Mouse (Mus musculus) heart, embryonic 12.5 days (tissue): ENCODE data around the gene Gpha2. TPM values are rescaled to one million over a fixed set of nuclear protein-coding genes. Genes with fewer than 3 reads are reported as not detected.
A peak's percentile ranks its signal among the peaks of the same experiment; 100 is the strongest.

Source experiments
- ATAC-seq: fragments of 200-750 bp; cut with Nextera tagmentation; 2 replicates; pipeline ENCODE4 v1.8.0; 2017; ENCODE audit warnings: moderate TSS enrichment, moderate library complexity; ENCODE audit not compliant: insufficient number of reproducible peaks, low FRiP score
- H3K27ac ChIP-seq: fragments of 300-500 bp; sonication (generic); 2 replicates; pipeline ENCODE4 v1.5.1; 2016; ENCODE audit warnings: mild to moderate bottlenecking, moderate library complexity; ENCODE audit not compliant: poor library complexity, severe bottlenecking
- H3K27me3 ChIP-seq: fragments of 300-500 bp; sonication (generic); replicated peaks from 2 replicates; pipeline ENCODE4 v1.6.1; 2016; ENCODE audit warnings: mild to moderate bottlenecking, moderate library complexity
- H3K36me3 ChIP-seq: fragments of 300-500 bp; sonication (generic); 2 replicates; pipeline ENCODE4 v1.6.1; 2016; ENCODE audit warnings: mild to moderate bottlenecking, moderate library complexity
- H3K4me1 ChIP-seq: fragments of 300-500 bp; sonication (generic); replicated peaks from 2 replicates; pipeline ENCODE4 v1.6.1; 2016; ENCODE audit warnings: mild to moderate bottlenecking
- H3K4me2 ChIP-seq: fragments of 300-500 bp; sonication (generic); 2 replicates; pipeline ENCODE4 v1.6.1; 2016; ENCODE audit warnings: mild to moderate bottlenecking, moderate library complexity
- H3K4me3 ChIP-seq: fragments of 300-500 bp; sonication (generic); 2 replicates; pipeline ENCODE4 v1.5.1; 2016; ENCODE audit warnings: mild to moderate bottlenecking
- H3K9ac ChIP-seq: fragments of 300-500 bp; sonication (generic); 2 replicates; pipeline ENCODE4 v1.6.1; 2016; ENCODE audit warnings: mild to moderate bottlenecking, moderate library complexity
- H3K9me3 ChIP-seq: fragments of 300-500 bp; sonication (generic); replicated peaks from 2 replicates; pipeline ENCODE4 v1.6.1; 2016; ENCODE audit warnings: mild to moderate bottlenecking, moderate library complexity
- WGBS: fragments of 180-500 bp; shearing (Covaris S2); methylation state at CpG from one replicate; pipeline ENCODE4 v1.1.7; 2016; 5-methylcytosine and 5-hydroxymethylcytosine counted together
- polyA plus RNA-seq: library from polyadenylated mRNA; unstranded; fragments of >200 nt; fragmentation: Nextera tagmentation; extraction: Ambion mirVana; gene quantifications from 2 replicates; pipeline ENCODE4 v1.2.1, GENCODE M21; 2016

The Gpha2 gene
- polyA plus RNA-seq = 0.57 TPM in 1 of 2 replicates, not detected in the other

DNA sequence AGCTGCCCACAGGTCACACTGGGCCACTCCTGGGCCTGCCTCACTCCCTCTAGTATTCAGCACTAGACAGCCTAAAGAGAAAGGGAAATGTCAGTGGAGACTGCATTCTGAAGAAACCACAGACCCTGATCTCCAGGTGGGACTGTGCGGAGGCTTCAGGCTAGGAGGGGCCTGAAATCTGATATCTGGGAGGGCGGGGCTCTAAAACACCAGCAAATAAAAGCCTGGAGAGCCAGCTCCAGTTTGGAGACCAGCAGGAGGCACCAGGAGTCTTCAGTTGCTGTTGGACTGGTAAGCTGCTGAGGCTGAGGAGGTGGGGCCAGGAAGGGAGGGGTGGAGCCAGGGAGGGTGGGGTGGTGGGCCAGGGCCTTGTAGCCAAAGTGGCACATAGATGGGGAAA, at the start of gene Gpha2:
Gene Gpha2, plus strand, starts transcription at position 246 of the 400 bp plus-strand sequence.
- no peak; the same call in 1 of the 2 replicates for ATAC-seq
- Histone ChIP-seq H3K9me3 (no peaks in the 10 kb centered on the region), H3K4me3 (no peak within 1 kb of the TSS), H3K4me2 (no peak within 1 kb of the TSS), H3K36me3 (peaks cover 46% of the 10 kb centered on the region), H3K4me1 (no peaks in the 10 kb centered on the region), H3K27ac (no peak within 1 kb of the TSS), H3K27me3 (no peaks in the 10 kb centered on the region), H3K9ac (no peak within 1 kb of the TSS)
- 27% methylated on average over 2 of the region's 2 CpGs for WGBS

DNA sequence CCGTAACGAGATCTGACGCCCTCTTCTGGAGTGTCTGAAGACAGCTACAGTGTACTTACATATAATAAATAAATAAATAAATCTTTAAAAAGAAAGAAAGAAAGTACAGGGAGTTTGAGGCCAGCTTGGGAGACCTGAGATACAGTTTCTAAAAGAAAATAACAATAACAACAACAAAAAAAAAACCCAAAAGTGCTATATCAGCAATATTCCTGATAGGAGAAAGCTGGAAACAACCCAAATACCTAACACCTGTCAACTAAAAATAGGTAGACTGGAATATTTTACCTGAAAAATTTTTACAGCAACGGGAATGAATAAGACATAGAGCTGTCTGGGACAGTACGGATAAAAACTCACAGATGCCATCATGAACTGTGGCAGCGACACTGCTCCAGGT, 47.4 kb upstream of the Gpha2 start:
- peaks cover 3% of the 10 kb centered on the region; the same call in 1 of the 2 replicates for H3K27me3 ChIP-seq
- 78% methylated on average over 6 of the region's 6 CpGs for WGBS
- H3K4me1 ChIP-seq = no peaks in the 10 kb centered on the region
- H3K4me3 ChIP-seq = no peak overlapping the region
- H3K4me2 ChIP-seq = no peak overlapping the region
- H3K36me3 ChIP-seq = no peaks in the 10 kb centered on the region
- H3K9ac ChIP-seq = no peak overlapping the region
- no peak overlapping the region for H3K27ac ChIP-seq
- ATAC-seq = no peak
- H3K9me3 ChIP-seq = no peaks in the 10 kb centered on the region

DNA sequence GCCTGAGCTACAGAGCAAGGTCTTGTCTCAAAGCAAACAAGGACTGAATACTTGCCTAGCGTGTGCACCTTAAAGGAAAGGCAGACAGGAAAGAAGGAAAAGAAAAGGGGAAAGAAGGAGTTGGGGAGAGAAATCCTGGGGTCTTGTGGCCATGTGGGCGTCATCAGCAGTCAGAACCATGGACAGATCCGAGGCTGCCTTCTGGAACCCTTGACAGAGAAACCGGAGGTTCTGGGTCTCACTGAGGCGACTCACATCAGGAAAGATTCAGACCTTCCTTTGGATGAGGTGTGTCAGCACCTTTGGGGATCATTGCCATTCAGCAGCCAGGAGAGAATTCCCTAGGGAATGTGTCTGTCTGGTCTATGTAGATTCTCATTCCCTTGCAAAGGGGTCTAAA, 44.6 kb upstream of the Gpha2 start:
- no peak for ATAC-seq
- H3K4me2 ChIP-seq = no peak overlapping the region
- no peaks in the 10 kb centered on the region for H3K9me3 ChIP-seq
- no peak overlapping the region for H3K9ac ChIP-seq
- H3K4me1 ChIP-seq = no peaks in the 10 kb centered on the region
- peaks cover 5% of the 10 kb centered on the region; the same call in 1 of the 2 replicates for H3K27me3 ChIP-seq
- no peak overlapping the region for H3K4me3 ChIP-seq
- WGBS = 11% methylated on average over 5 of the region's 5 CpGs
- H3K36me3 ChIP-seq = no peaks in the 10 kb centered on the region
- H3K27ac ChIP-seq = no peak overlapping the region

DNA sequence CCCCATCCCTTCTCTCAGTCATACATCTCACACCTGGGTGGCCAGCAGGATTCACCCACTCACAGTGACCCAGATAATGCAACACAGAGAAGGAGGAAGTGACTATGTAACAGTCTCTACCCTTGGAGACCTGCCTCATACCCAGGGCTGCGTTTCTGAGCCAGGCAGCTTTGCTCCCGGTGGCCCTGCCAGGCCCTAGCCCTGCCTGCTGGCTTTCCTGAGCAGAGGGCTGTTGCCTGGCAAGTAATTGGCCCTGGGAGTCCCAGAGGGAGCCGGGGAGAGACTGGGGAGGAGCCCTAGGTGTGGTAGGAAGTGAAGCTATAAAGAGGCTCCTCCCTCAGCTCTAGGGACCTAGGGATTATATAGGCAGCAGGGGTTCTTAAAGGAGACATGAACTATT, 43.6 kb upstream of the Gpha2 start:
- Histone ChIP-seq H3K4me1 (no peaks in the 10 kb centered on the region), H3K4me3 (no peak overlapping the region), H3K27ac (no peak overlapping the region), H3K9me3 (no peaks in the 10 kb centered on the region), H3K4me2 (no peak overlapping the region), H3K9ac (no peak overlapping the region), H3K36me3 (no peaks in the 10 kb centered on the region), H3K27me3 (peaks cover 5% of the 10 kb centered on the region; the same call in 1 of the 2 replicates)
- ATAC-seq = no peak
- WGBS = 33% methylated on average over 3 of the region's 3 CpGs

DNA sequence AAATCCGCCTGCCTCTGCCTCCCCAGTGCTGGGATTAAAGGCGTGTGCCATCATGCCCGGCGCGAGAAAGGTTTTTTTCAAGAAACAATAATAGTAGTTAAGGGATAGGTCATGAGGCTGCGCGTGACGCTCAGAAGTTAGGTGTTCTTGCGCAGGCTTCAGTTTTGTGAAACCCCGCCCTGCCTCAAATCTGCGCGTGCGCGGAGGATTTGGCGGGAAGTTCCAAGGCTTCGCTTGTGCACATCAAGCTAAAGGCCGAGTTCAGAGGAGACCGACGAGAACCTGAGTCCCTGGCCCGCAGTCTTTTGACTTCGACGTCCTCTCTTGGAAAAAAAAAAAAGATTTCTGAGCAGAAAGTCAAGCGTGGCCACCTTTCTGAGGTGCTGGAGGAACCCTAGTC, 42.0 kb upstream of the Gpha2 start, which contains the start of gene Majin:
Gene Majin, plus strand, starts transcription at position 258 of the 400 bp plus-strand sequence.
- Histone ChIP-seq H3K27ac (no peak within 1 kb of the TSS), H3K9ac (no peak within 1 kb of the TSS), H3K9me3 (no peaks in the 10 kb centered on the region), H3K4me1 (no peaks in the 10 kb centered on the region), H3K36me3 (no peaks in the 10 kb centered on the region), H3K27me3 (peaks cover 5% of the 10 kb centered on the region; the same call in 1 of the 2 replicates), H3K4me2 (no peak within 1 kb of the TSS), H3K4me3 (no peak within 1 kb of the TSS)
- 74% methylated on average over 23 of the region's 23 CpGs for WGBS
- no peak for ATAC-seq

DNA sequence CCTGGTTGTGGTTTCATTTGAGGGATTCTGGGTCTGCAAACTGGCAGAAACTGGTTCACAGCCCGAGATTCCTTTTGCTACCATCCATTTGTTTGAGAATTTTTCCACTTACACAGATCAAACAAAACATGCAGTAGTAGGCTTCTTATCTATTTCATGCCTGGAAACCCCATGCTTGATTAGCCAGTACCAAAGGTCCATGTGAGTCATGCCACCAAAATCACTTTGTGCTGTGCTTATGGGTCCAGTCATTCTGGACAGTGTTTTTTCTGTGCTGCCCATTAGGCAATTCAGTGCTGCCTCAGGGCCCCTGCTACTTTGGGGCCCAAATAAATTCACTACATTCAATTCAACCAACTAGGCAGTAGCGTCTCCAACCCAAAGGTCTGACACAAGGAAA, 21.9 kb upstream of the Gpha2 start:
- WGBS = 67% methylated on average over 2 of the region's 2 CpGs

DNA sequence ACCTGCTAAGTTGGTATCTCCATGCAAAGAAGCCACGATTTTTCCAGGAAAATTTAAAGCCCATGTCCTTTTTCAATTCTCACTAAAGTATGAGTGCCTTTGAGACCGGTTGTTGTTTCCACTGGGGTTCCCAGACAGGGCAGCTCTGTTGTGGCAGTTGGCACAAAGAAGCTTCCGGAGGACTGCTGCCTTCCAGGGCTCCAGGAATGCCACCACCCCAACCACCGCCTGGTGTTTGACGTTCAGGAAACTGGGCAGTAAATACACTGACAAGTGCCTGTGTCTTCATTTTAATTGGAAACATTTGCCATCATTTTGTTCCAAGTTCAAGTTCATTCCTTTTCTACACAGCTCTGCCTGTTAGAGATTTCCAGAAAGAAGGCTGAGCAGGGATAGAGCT, 19.5 kb upstream of the Gpha2 start:
- WGBS = 62% methylated on average over 5 of the region's 5 CpGs
- H3K4me1 ChIP-seq = no peaks in the 10 kb centered on the region

More for the DNA sequence above, 21.9 kb upstream of the Gpha2 start:
- no peaks in the 10 kb centered on the region for H3K36me3 ChIP-seq
- H3K27me3 ChIP-seq = no peaks in the 10 kb centered on the region
- no peak for ATAC-seq
- no peaks in the 10 kb centered on the region for H3K9me3 ChIP-seq
- no peak overlapping the region for H3K9ac ChIP-seq
- H3K4me2 ChIP-seq = no peak overlapping the region
- no peaks in the 10 kb centered on the region for H3K4me1 ChIP-seq
- no peak overlapping the region for H3K4me3 ChIP-seq
- H3K27ac ChIP-seq = no peak overlapping the region

DNA sequence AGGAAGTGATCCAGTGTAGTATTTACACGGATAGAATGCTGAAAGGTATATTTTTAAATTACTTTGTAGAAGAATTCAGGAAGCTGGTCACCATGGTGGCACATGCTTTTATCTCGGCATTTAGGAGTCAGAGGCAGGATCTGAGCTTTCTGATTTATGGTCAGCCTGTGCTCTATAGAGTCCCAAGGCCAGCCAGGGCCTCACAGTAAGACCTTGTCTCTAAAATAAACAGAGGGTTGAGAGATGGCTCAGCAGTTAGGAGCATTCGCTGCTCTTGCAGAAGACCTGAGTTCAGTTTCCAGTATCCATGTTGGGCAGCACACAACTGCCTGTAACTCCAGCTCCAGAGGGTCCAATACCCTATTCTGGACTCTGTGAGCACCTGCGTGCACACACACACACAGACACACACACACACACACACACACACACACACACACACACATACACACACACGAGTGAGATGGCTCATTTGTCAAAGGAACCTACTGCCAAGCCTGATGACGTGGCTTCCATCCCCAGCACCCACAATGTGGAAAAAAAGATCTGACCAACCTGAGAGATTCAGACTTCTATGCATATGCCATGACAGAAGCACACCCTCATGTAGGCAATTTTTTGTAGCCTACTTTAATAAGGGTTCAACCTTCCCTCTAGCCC, 10.0 kb upstream of the Gpha2 start:
- Histone ChIP-seq H3K36me3 (no peaks in the 10 kb centered on the region), H3K27me3 (no peaks in the 10 kb centered on the region), H3K9me3 (no peaks in the 10 kb centered on the region), H3K4me3 (no peak overlapping the region), H3K27ac (no peak overlapping the region), H3K4me2 (no peak overlapping the region), H3K9ac (no peak overlapping the region), H3K4me1 (peaks cover 5% of the 10 kb centered on the region; the same call in 1 of the 2 replicates)
- no peak for ATAC-seq
- WGBS = 69% methylated on average over 6 of the region's 6 CpGs

More for the DNA sequence above, 19.5 kb upstream of the Gpha2 start:
- Histone ChIP-seq H3K4me3 (no peak overlapping the region), H3K4me2 (no peak overlapping the region), H3K27me3 (no peaks in the 10 kb centered on the region), H3K27ac (no peak overlapping the region), H3K9ac (no peak overlapping the region), H3K36me3 (no peaks in the 10 kb centered on the region), H3K9me3 (no peaks in the 10 kb centered on the region)
- no peak for ATAC-seq

DNA sequence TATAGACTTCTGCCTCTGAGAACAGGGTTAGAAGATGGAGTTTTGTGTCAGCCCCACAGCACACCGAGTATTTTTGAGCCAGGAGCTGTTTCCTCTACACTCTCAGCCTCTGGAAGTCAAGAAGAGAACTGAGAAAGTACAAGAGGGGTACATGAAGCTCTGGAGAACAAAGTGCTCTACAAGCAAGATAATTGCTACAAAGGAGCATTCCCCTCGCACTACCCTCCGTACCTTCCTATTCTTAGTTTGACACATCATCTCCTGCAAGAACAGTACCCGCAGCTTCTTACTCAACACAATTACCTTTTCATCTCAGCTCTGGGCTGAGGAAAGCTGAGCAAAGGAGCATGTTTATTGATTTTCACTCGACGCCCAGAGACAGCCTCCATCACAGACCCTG, 7.6 kb upstream of the Gpha2 start:
- H3K27me3 ChIP-seq = no peaks in the 10 kb centered on the region
- peaks cover 5% of the 10 kb centered on the region; the same call in 1 of the 2 replicates for H3K4me1 ChIP-seq
- no peak overlapping the region for H3K4me3 ChIP-seq
- no peak overlapping the region for H3K4me2 ChIP-seq
- no peak overlapping the region for H3K9ac ChIP-seq
- H3K9me3 ChIP-seq = no peaks in the 10 kb centered on the region
- no peak overlapping the region for H3K27ac ChIP-seq
- WGBS = 56% methylated on average over 6 of the region's 6 CpGs
- ATAC-seq = no peak
- H3K36me3 ChIP-seq = no peaks in the 10 kb centered on the region

DNA sequence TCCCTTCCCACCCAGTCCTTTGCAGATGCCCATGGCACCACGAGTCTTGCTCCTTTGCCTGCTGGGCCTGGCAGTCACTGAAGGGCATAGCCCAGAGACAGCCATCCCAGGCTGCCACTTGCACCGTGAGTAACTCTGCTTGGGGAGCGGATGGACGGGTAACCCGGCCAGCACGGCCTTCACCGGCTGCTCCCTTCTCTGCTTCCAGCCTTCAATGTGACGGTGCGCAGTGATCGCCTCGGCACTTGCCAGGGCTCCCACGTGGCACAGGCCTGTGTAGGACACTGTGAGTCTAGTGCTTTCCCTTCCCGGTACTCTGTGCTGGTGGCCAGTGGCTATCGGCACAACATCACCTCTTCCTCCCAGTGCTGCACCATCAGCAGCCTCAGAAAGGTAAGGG, 583 bp downstream of the Gpha2 start:
- Histone ChIP-seq H3K9ac (no peak overlapping the region), H3K4me2 (no peak overlapping the region), H3K9me3 (no peaks in the 10 kb centered on the region), H3K4me3 (no peak overlapping the region), H3K27me3 (no peaks in the 10 kb centered on the region), H3K4me1 (no peaks in the 10 kb centered on the region), H3K27ac (no peak overlapping the region), H3K36me3 (peaks cover 52% of the 10 kb centered on the region)
- 81% methylated on average over 14 of the region's 14 CpGs for WGBS
- peak; percentile 49; the same call in 1 of the 2 replicates for ATAC-seq

DNA sequence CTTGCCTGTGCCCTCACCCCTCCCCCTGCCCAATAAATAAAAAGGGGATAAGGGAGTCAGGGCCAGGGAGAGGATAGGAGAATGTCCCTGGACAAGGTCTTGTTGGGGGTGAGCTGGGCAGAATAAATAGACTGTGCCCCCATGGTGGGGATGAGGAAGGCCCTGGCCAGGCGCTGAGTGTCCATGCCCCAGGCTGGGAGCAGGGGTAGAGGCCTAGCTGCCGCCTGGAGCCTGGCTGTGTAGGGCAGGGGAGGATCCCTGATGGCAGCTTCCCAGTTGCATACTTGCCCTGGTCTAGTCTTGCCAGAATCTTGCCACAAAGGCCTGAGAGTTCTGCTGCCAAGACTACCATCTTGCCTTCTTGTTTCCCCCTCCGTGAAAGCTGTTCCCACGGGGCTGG, 1.7 kb downstream of the Gpha2 start:
- no peaks in the 10 kb centered on the region for H3K27me3 ChIP-seq
- H3K9me3 ChIP-seq = no peaks in the 10 kb centered on the region
- no peak overlapping the region for H3K27ac ChIP-seq
- H3K4me1 ChIP-seq = no peaks in the 10 kb centered on the region
- H3K36me3 ChIP-seq = peaks cover 62% of the 10 kb centered on the region
- H3K9ac ChIP-seq = no peak overlapping the region
- ATAC-seq = no peak
- H3K4me3 ChIP-seq = no peak overlapping the region
- no peak overlapping the region for H3K4me2 ChIP-seq
- WGBS = 67% methylated on average over 4 of the region's 4 CpGs

DNA sequence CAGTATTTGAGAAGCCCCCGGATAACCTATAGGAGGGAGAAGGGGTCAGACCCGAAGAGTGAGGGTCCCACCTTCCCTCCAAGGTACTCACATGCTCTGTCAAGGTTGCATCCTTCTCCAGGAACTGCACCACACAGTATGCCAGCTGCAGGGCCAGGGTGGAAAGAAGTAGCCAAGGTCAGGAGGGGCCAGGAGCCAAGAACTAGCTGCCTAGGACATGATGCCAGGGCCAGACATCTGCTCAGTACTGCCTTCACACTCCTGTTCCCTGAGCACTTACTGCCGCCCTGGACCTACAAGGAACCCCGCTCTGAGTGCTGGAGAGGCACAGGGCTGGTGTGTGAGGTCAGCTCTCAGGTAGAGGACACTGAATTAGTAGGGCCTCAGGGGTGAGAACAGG, 4.2 kb downstream of the Gpha2 start:
- H3K4me3 ChIP-seq = no peak overlapping the region
- WGBS = 82% methylated on average over 4 of the region's 4 CpGs

More for the DNA sequence above, 4.2 kb downstream of the Gpha2 start:
- Histone ChIP-seq H3K4me2 (no peak overlapping the region), H3K9me3 (no peaks in the 10 kb centered on the region), H3K4me1 (peaks cover 16% of the 10 kb centered on the region), H3K27ac (no peak overlapping the region), H3K27me3 (no peaks in the 10 kb centered on the region), H3K36me3 (peaks cover 71% of the 10 kb centered on the region), H3K9ac (no peak overlapping the region)
- no peak for ATAC-seq
